Mouse (Mus musculus): ENCODE measurements around the gene Mroh7.

- no peak for TF ChIP-seq CTCF (IDR thresholded peaks at IDR 0.05; ENCODE audit: low read depth, low read length)
- no peak for TF ChIP-seq POLR2A (IDR thresholded peaks at IDR 0.05; ENCODE audit: borderline replicate concordance, low read depth, low read length)
These were observed 47.5 kb upstream of the Mroh7 start for GRCm38 (mm10) chr4:106778116-106778788.
